ENCODE assay signal across 20 mouse cellular contexts in the genomic region with DNA sequence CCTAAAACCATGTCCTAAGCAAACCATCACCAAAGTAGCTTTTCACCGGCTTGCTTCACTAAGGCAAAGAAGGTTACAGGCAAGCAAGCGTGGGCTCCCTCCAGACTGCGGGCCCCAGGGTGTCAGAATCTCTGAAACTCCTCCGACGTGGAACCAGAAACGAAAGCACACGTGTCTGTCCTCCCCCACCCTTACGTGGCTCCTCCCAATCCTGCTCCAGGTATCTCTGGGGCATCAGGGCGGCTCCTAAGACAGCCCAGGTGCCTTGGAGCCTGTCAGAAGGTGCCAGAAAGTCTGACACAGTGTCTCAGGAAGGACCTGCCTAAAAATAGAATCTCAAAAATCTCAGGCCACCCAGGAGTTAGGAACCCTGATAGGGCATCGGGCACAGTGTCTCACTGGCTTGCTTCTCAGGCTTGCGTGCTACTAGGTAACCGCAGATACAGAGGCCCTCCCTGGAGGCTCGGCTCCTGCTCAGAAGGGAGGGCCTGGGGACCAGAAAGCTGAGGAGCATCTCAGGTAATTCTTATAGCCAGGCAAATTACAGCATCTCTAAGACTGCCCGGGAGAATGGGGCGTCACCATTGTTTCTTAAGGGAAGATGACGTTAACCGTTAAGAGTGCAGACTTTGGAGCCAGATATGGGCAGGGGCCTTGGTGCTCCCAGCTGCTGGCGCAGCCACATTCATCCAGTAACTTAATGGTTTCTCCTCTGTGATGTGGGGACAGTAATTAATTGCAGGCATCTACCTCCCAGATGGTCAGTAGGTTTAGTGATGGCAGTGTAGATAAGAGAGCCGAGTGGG. TPM values are rescaled to one million over a fixed set of nuclear protein-coding genes. Genes with fewer than 3 reads are reported as not detected.
DNase-seq lines count a peak whose midpoint lies in the region; ATAC-seq and TF ChIP-seq lines count a peak whose summit lies in the region.
"Had no signal": no experiment of that assay in that cellular context is flagged by ENCODE, and none has a peak within 500 bp of the region (broad histone marks: within the 10 kb centered on the region; RNA-seq: fewer than 3 reads in every experiment).

No protein-coding gene starts in this region.

- no peaks in the 10 kb centered on the region for H3K27me3 ChIP-seq in embryonic facial prominence, embryonic 12.5 days
- H3K27me3 ChIP-seq in embryonic facial prominence, embryonic 10.5 days (replicated peaks; ENCODE audit: low read depth, poor library complexity, severe bottlenecking) = no peaks in the 10 kb centered on the region
- H3K27me3 ChIP-seq in heart, postnatal 0 days (ENCODE audit: control insufficient read depth, insufficient read depth, low read length) = no peaks in the 10 kb centered on the region
- no peaks in the 10 kb centered on the region for H3K27me3 ChIP-seq in CH12.LX (replicated peaks)
- no peaks in the 10 kb centered on the region for H3K27me3 ChIP-seq in intestine, postnatal 0 days (replicated peaks; ENCODE audit: control insufficient read depth, insufficient read depth, low read length)
- H3K27me3 ChIP-seq: hindbrain, embryonic 15.5 days; limb, embryonic 13.5 days had no signal

- no peak for TF ChIP-seq CTCF in heart, postnatal 0 days (IDR thresholded peaks at IDR 0.05; ENCODE audit: low read depth)
- no peak for TF ChIP-seq CTCF in CH12.LX (conservative IDR thresholded peaks at IDR 0.05 in 1 of 2, IDR thresholded peaks at IDR 0.05 in 1 of 2; ENCODE audit: low read depth in 2 of 2, low read length in 2 of 2)
- TF ChIP-seq CTCF in intestine, postnatal 0 days (IDR thresholded peaks at IDR 0.05; ENCODE audit: low read depth) = no peak

- no peak for TF ChIP-seq RAD21 in CH12.LX (IDR thresholded peaks at IDR 0.05; ENCODE audit: low read depth, low read length)

- H3K27ac ChIP-seq in embryonic facial prominence, embryonic 12.5 days = no peak overlapping the region
- H3K27ac ChIP-seq in embryonic facial prominence, embryonic 10.5 days (replicated peaks) = no peak overlapping the region; the same call in 1 of the 2 replicates
- H3K27ac ChIP-seq in heart, postnatal 0 days (ENCODE audit: low read depth) = no peak overlapping the region
- no peak overlapping the region for H3K27ac ChIP-seq in CH12.LX (ENCODE audit: insufficient read depth, low read depth)
- H3K27ac ChIP-seq in intestine, postnatal 0 days (ENCODE audit: low read depth, low read length) = peak overlapping the region; percentile 78
- H3K27ac ChIP-seq: hindbrain, embryonic 15.5 days; limb, embryonic 13.5 days had no signal

- dilution Hi-C loops in CH12.LX (cut with MboI; ENCODE audit: extremely low pct_ligation_motif_present, extremely low pct_unique_long_range_greater_than_20kb, low sequenced_read_pairs) = no loop called here

- H3K4me1 ChIP-seq in embryonic facial prominence, embryonic 12.5 days = peaks cover 6% of the 10 kb centered on the region; the same call in 1 of the 2 replicates
- peaks cover 38% of the 10 kb centered on the region for H3K4me1 ChIP-seq in embryonic facial prominence, embryonic 10.5 days
- H3K4me1 ChIP-seq in heart, postnatal 0 days (ENCODE audit: control insufficient read depth, insufficient read depth) = 0 out of 2 replicates have a peak, but pooled peaks cover 4% of the 10 kb centered on the region
- H3K4me1 ChIP-seq in CH12.LX (ENCODE audit: control insufficient read depth in 1 of 2, insufficient read depth in 2 of 2) = peaks cover 16 to 24% of the 10 kb centered on the region in 2 experiments
- H3K4me1 ChIP-seq in intestine, postnatal 0 days (replicated peaks; ENCODE audit: control insufficient read depth, insufficient read depth, low read length) = peaks cover 4% of the 10 kb centered on the region; the same call in 1 of the 2 replicates
- H3K4me1 ChIP-seq: hindbrain, embryonic 15.5 days had no signal

- peak; percentile 69; the same call in 1 of the 2 replicates for ATAC-seq in embryonic facial prominence, embryonic 12.5 days (ENCODE audit: insufficient number of reproducible peaks, insufficient read depth, low FRiP score, low TSS enrichment)
- ATAC-seq in heart, postnatal 0 days (ENCODE audit: insufficient read depth, low read depth) = no peak
- ATAC-seq in intestine, postnatal 0 days = peak; percentile 73
- ATAC-seq in activated CD4-positive, CD25-positive, alpha-beta regulatory T cell, adult 4 months = no peak
- ATAC-seq: CD4-positive, CD25-positive, alpha-beta regulatory T cell, adult 4 months; forebrain, postnatal 0 days had no signal

- no peak overlapping the region for H3K4me3 ChIP-seq in embryonic facial prominence, embryonic 12.5 days
- no peak overlapping the region for H3K4me3 ChIP-seq in embryonic facial prominence, embryonic 10.5 days
- no peak overlapping the region for H3K4me3 ChIP-seq in heart, postnatal 0 days (ENCODE audit: low read depth, low read length)
- no peak overlapping the region for H3K4me3 ChIP-seq in CH12.LX (replicated peaks in 1 of 3; ENCODE audit: low read depth in 2 of 3, low read length in 2 of 3, poor library complexity in 1 of 3)
- no peak overlapping the region for H3K4me3 ChIP-seq in intestine, postnatal 0 days (ENCODE audit: low read depth, low read length)
- H3K4me3 ChIP-seq: hindbrain, embryonic 15.5 days; limb, embryonic 13.5 days had no signal

- no peak for TF ChIP-seq POLR2A in CH12.LX (IDR thresholded peaks at IDR 0.05; ENCODE audit: low read depth, low read length)

- H3K79me2 ChIP-seq in CH12.LX (replicated peaks; ENCODE audit: control insufficient read depth, extremely low read depth, insufficient read depth, poor library complexity, severe bottlenecking) = no peaks in the 10 kb centered on the region

- H3K9ac ChIP-seq in embryonic facial prominence, embryonic 12.5 days = no peak overlapping the region
- H3K9ac ChIP-seq in heart, postnatal 0 days (replicated peaks; ENCODE audit: low read depth, low read length) = no peak overlapping the region
- H3K9ac ChIP-seq in CH12.LX (ENCODE audit: insufficient read depth, low read depth) = no peak overlapping the region
- H3K9ac ChIP-seq in intestine, postnatal 0 days (ENCODE audit: low read depth, low read length) = no peak overlapping the region
- H3K9ac ChIP-seq: forebrain, postnatal 0 days; hindbrain, embryonic 15.5 days; limb, embryonic 13.5 days had no signal

- WGBS in embryonic facial prominence, embryonic 12.5 days = 58% methylated on average over 19 of the region's 19 CpGs
- 71% methylated on average over 19 of the region's 19 CpGs for WGBS in embryonic facial prominence, embryonic 10.5 days
- WGBS in heart, postnatal 0 days = 41% methylated on average over 19 of the region's 19 CpGs
- 42% methylated on average over 19 of the region's 19 CpGs for WGBS in intestine, postnatal 0 days

- in situ Hi-C loops in CH12.LX (cut with MboI; ENCODE audit: low pct_ligation_motif_present, low pct_unique_long_range_greater_than_20kb, low sequenced_read_pairs) = no loop called here

- no peaks in the 10 kb centered on the region for H3K36me3 ChIP-seq in embryonic facial prominence, embryonic 12.5 days
- H3K36me3 ChIP-seq in embryonic facial prominence, embryonic 10.5 days (replicated peaks) = no peaks in the 10 kb centered on the region
- H3K36me3 ChIP-seq in heart, postnatal 0 days (replicated peaks; ENCODE audit: control insufficient read depth, insufficient read depth, low read length) = no peaks in the 10 kb centered on the region
- H3K36me3 ChIP-seq in CH12.LX (replicated peaks in 1 of 2; ENCODE audit: control insufficient read depth in 1 of 2, insufficient read depth in 1 of 2, low read length in 1 of 2) = no peaks in the 10 kb centered on the region
- no peaks in the 10 kb centered on the region for H3K36me3 ChIP-seq in intestine, postnatal 0 days (ENCODE audit: control insufficient read depth, insufficient read depth)
- H3K36me3 ChIP-seq: hindbrain, embryonic 15.5 days; limb, embryonic 13.5 days had no signal

- H3K9me3 ChIP-seq in embryonic facial prominence, embryonic 12.5 days = no peaks in the 10 kb centered on the region
- no peaks in the 10 kb centered on the region for H3K9me3 ChIP-seq in embryonic facial prominence, embryonic 10.5 days
- H3K9me3 ChIP-seq in heart, postnatal 0 days (replicated peaks; ENCODE audit: control insufficient read depth, low read length) = no peaks in the 10 kb centered on the region
- no peaks in the 10 kb centered on the region for H3K9me3 ChIP-seq in CH12.LX (replicated peaks; ENCODE audit: low read length)
- H3K9me3 ChIP-seq in intestine, postnatal 0 days (ENCODE audit: control insufficient read depth) = no peaks in the 10 kb centered on the region
- H3K9me3 ChIP-seq: hindbrain, embryonic 15.5 days; limb, embryonic 13.5 days had no signal

- DNase-seq in embryonic facial prominence, embryonic 10.5 days (ENCODE audit: low spot score) = no peak
- DNase-seq in heart, postnatal 0 days (ENCODE audit: low spot score) = no peak
- DNase-seq in heart, adult 11 months = no peak
- DNase-seq in CH12.LX (ENCODE audit: extremely low read depth) = no peak
- DNase-seq in retina, postnatal 1 day = no peak
- DNase-seq: adrenal gland, adult 8-10 months; cerebellum, postnatal 10 days; forebrain, postnatal 0 days; kidney, adult 8-10 months; kidney, postnatal 36 days; layer of hippocampus, adult 9-11 months; midbrain, embryonic 14.5 days; right cerebral cortex, postnatal 4 days; thymus, adult 2 months had no signal

- no peak for TF ChIP-seq EP300 in heart, postnatal 0 days (IDR thresholded peaks at IDR 0.05; ENCODE audit: low read depth)
- TF ChIP-seq EP300 in CH12.LX (IDR thresholded peaks at IDR 0.05; ENCODE audit: low read length) = no peak

- H3K4me2 ChIP-seq in embryonic facial prominence, embryonic 12.5 days (replicated peaks) = no peak overlapping the region
- H3K4me2 ChIP-seq in heart, postnatal 0 days (ENCODE audit: low read depth, low read length) = peak overlapping the region; percentile 25; the same call in 1 of the 2 replicates
- H3K4me2 ChIP-seq in CH12.LX (ENCODE audit: insufficient read depth, low read depth, poor library complexity, severe bottlenecking) = peak overlapping the region; percentile 12; the same call in 1 of the 2 replicates
- peak overlapping the region; percentile 40 for H3K4me2 ChIP-seq in intestine, postnatal 0 days (replicated peaks; ENCODE audit: low read depth)
- H3K4me2 ChIP-seq: hindbrain, embryonic 15.5 days; limb, embryonic 13.5 days had no signal

TF ChIP-seq in CH12.LX, 34 proteins besides CTCF, POLR2A, EP300 and RAD21 (continues in another document):
- 0 out of 2 replicates have a peak, but pooled peaks have one; percentile 17 for TF ChIP-seq NRF1 (IDR thresholded peaks at IDR 0.05; ENCODE audit: low read depth, low read length)

RNA-seq across cellular contexts. Expression of a gene that starts 33.2 kb away (rescaled TPM):
- polyA plus RNA-seq in embryonic facial prominence, embryonic 12.5 days (2016; fragmentation: Nextera tagmentation; extraction: Ambion mirVana) = 44.8 and 44.9 TPM in 2 replicates
- polyA plus RNA-seq in embryonic facial prominence, embryonic 10.5 days (2016; fragmentation: Nextera tagmentation; extraction: Ambion mirVana) = 29.2 and 33.0 TPM in 2 replicates
- total RNA-seq in heart, postnatal 0 days (2014; rRNA removed; ENCODE audit: low replicate concordance) = 32.1 and 44.3 TPM in 2 replicates
- polyA plus RNA-seq in heart, postnatal 0 days (2015; fragmentation: Nextera tagmentation; extraction: Ambion mirVana) = 31.2 and 34.8 TPM in 2 replicates
- total RNA-seq in CH12.LX (2012; rRNA removed) = 8.1 and 19.9 TPM in 2 replicates
- 14.5 and 18.9 TPM in 2 replicates for total RNA-seq in CH12.LX (2014; rRNA removed)
- 10.6 and 10.9 TPM in 2 replicates for polyA plus RNA-seq in CH12.LX (2012; ENCODE audit: insufficient read length, low read depth)
- polyA plus RNA-seq in intestine, postnatal 0 days (2015; fragmentation: Nextera tagmentation; extraction: Ambion mirVana) = 58.9 and 64.0 TPM in 2 replicates
- polyA plus RNA-seq in activated CD4-positive, CD25-positive, alpha-beta regulatory T cell, adult 4 months (2017; shearing (Covaris generic)) = 1 to 10 TPM; 4.7 to 4.9 TPM

Comparison
In these comparisons a context has a peak if more than half of its experiments do, and no peak if none do; other contexts are left out.
1. ATAC-seq: peak in embryonic facial prominence, embryonic 12.5 days (single experiment) and intestine, postnatal 0 days (single experiment); none in heart, postnatal 0 days (single experiment) and activated CD4-positive, CD25-positive, alpha-beta regulatory T cell, adult 4 months (single experiment).